Mouse (Mus musculus) kidney, adult 8-10 months (tissue): ENCODE results near the gene 4921517D22Rik.

Experiments used
- DNase-seq, 2 experiments: peaks; one replicate each; pipeline ENCODE4 v3.0.0; 2022

The 4921517D22Rik gene

GRCm38 (mm10) chr13:59690576-59690975 is 3.3 kb downstream of the 4921517D22Rik start:
- no peak for DNase-seq

GRCm38 (mm10) chr13:59689843-59690242 is 4.1 kb downstream of the 4921517D22Rik start:
- DNase-seq: no peak

GRCm38 (mm10) chr13:59689313-59689712 is 4.6 kb downstream of the 4921517D22Rik start:
- no peak for DNase-seq

- DNase-seq: peak in 1 of 2 experiments; percentile 20
These were observed 5.6 kb downstream of the 4921517D22Rik start for GRCm38 (mm10) chr13:59688338-59688770.

GRCm38 (mm10) chr13:59685236-59685635 is 8.7 kb downstream of the 4921517D22Rik start:
- DNase-seq: no peak

- no peak for DNase-seq
These were observed 11.3 kb downstream of the 4921517D22Rik start for GRCm38 (mm10) chr13:59682629-59683028.

- no peak for DNase-seq
These were observed 14.0 kb downstream of the 4921517D22Rik start for GRCm38 (mm10) chr13:59679908-59680307.

GRCm38 (mm10) chr13:59679306-59679705 is 14.6 kb downstream of the 4921517D22Rik start:
- DNase-seq: no peak

GRCm38 (mm10) chr13:59676316-59677229 is 17.3 kb downstream of the 4921517D22Rik start:
- DNase-seq: no peak

- peak; percentile 24 to 54 for DNase-seq
These were observed 18.5 kb downstream of the 4921517D22Rik start, which contains the start of gene Golm1 for GRCm38 (mm10) chr13:59675151-59676011. Golm1 (minus strand) TSS chr13:59675811.

GRCm38 (mm10) chr13:59674761-59675150 is 19.2 kb downstream of the 4921517D22Rik start:
- no peak for DNase-seq

- no peak for DNase-seq
These were observed 19.7 kb downstream of the 4921517D22Rik start for GRCm38 (mm10) chr13:59674215-59674614.

GRCm38 (mm10) chr13:59673597-59673996 is 20.3 kb downstream of the 4921517D22Rik start:
- DNase-seq: no peak

GRCm38 (mm10) chr13:59672248-59672647 is 21.7 kb downstream of the 4921517D22Rik start:
- DNase-seq: no peak

GRCm38 (mm10) chr13:59671521-59671920 is 22.4 kb downstream of the 4921517D22Rik start:
- DNase-seq: no peak

- no peak for DNase-seq
These were observed 24.0 kb downstream of the 4921517D22Rik start for GRCm38 (mm10) chr13:59669946-59670345.

- DNase-seq: peak in 1 of 2 experiments; percentile 29
These were observed 25.3 kb downstream of the 4921517D22Rik start for GRCm38 (mm10) chr13:59668501-59669093.

GRCm38 (mm10) chr13:59667763-59668162 is 26.1 kb downstream of the 4921517D22Rik start:
- no peak for DNase-seq

- DNase-seq: peak; percentile 37 to 42
These were observed 29.8 kb downstream of the 4921517D22Rik start for GRCm38 (mm10) chr13:59663939-59664712.

- DNase-seq: no peak
These were observed 31.9 kb downstream of the 4921517D22Rik start for GRCm38 (mm10) chr13:59661966-59662365.

- no peak for DNase-seq
These were observed 32.5 kb downstream of the 4921517D22Rik start for GRCm38 (mm10) chr13:59661387-59661786.

- no peak for DNase-seq
These were observed 33.5 kb downstream of the 4921517D22Rik start for GRCm38 (mm10) chr13:59660371-59660770.
